Mouse (Mus musculus) embryo, embryonic 11 days (tissue): ENCODE results near the gene Olfr390.

Experiments
- DNase-seq: peaks from one replicate; pipeline ENCODE4 v3.0.0-alpha.2; 2015

Olfr390 gene

DNA sequence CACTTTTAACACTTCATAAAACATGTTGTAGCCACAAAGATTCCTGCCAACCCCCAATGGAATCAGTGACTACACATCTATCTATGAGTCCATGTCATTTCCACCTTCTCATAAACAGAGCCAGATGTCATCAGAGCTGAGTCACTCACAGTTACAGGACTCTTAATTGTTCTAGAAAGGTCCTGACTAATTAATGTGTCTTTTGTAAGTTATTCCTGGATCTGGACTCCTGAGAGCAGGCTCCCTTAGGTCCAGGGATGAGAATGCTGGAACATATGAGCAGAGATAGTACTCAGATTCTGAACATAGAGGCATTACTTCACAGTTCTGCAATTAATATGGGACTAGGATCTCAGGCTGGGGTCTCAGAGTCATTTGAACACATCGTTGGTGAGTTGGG is at the start of gene Olfr390:
Olfr390 (plus strand) TSS at position 301 of the 400 bp plus-strand sequence.
- no peak for DNase-seq

DNA sequence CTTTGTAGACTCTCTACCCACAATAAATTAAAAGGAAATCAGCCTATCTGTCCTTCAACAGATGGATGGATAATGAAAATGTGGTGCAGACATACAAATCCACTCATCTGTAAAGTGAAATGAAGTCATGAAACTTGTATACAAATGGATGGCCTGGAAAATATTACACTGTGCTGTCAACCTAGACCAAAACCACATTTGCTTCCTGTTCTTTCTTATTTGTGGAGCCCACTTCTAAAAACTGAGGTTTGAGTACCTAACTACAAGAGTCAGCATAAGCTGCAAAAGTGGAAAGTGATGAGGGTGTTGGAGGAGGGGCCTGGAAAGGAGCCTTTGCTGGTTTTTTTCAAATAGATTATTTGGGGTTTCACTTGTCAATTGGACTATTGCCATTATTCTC is 23.6 kb upstream of the Olfr390 start:
- DNase-seq: no peak

DNA sequence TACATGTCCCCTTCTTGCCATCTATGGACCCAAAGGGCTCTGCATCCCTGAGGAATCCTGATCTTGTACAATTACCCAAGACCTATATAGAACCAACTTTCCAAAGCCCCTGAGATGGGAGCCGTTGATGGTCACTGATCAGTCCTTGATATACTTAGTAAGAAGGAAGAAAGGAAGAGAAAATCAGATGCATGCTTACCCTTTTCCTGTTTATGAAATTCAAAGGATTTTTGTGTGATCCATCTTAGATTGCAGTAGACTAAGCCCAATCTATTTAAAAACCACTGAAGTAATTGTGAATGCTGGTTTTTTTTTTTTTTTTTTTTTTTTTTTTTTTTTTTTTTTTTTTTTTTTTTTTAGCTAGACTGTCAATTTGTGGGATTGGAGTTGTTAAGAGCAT is 2.2 kb upstream of the Olfr390 start, which contains the start of gene Olfr389:
Olfr389 (minus strand) TSS at position 101 of the 400 bp plus-strand sequence.
- no peak for DNase-seq

DNA sequence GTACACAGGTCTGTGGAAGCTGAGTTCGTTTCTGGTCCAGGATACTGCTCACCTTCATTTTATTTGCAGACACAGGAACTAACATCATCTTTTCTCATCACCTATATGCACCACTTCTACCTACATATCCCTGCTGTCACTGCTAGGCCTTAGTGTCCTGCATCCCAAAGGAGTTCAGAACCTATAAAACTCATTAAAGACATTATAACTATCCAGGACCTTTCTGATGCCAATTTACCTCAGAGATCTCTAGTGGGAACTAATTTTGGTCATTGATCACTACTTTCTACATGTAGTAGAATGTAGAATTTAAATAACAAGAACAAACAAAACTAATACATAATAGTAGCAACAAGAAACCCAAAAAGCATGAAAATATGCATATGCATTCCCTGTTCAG is 20.2 kb downstream of the Olfr390 start, which contains the start of gene Olfr391-ps:
Olfr391-ps (minus strand) TSS at position 101 of the 400 bp plus-strand sequence.
- no peak for DNase-seq

DNA sequence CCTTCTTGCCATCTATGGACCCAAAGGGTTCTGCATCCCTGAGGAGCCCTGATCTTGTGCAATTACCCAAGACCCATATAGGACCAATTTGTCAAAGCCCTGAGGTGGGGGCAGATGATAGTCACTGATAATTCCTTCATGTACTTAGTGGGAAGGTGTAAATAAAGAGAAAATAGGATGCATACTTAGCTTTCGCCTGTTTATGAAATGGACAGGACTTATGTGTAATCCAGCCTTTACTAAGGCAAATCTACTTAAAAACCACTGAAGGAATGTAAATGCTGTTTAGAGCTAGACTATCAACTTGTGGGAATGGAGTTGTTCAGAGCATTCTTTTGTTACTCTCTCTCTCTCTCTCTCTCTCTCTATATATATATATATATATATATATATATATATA is 34.2 kb downstream of the Olfr390 start, which contains the start of gene Olfr392:
Olfr392 (minus strand) TSS at position 101 of the 400 bp plus-strand sequence.
- no peak for DNase-seq
